Mouse (Mus musculus) spleen, adult 2 months (tissue): Measurements from ENCODE around the gene Wdr63. TPM values are rescaled to one million over a fixed set of nuclear protein-coding genes. Genes with fewer than 3 reads are reported as not detected.

Experiments
- DNase-seq, 2 experiments: peaks; one replicate each; pipeline versions ENCODE4 v3.0.0 to v3.0.0-alpha.2; 2012 to 2021; ENCODE audit warnings: low spot score in 2 of 2, low read depth in 1 of 2
- H3K27ac ChIP-seq: fragments of 200-500 bp; 2 replicates; pipeline ENCODE4 v1.5.1; 2012; ENCODE audit warnings: low read length, inconsistent platforms; ENCODE audit not compliant: insufficient read depth
- H3K27me3 ChIP-seq: fragments of 200-500 bp; 2 replicates; pipeline ENCODE4 v1.6.1; 2012; ENCODE audit warnings: mild to moderate bottlenecking, moderate library complexity, low read length, inconsistent platforms; ENCODE audit not compliant: control insufficient read depth, insufficient read depth
- H3K36me3 ChIP-seq: fragments of 200-500 bp; 2 replicates; pipeline ENCODE4 v1.6.1; 2012; ENCODE audit warnings: mild to moderate bottlenecking, low read length, inconsistent platforms; ENCODE audit not compliant: control insufficient read depth, insufficient read depth
- H3K4me1 ChIP-seq: fragments of 200-500 bp; 2 replicates; pipeline ENCODE4 v1.6.1; 2011; ENCODE audit warnings: inconsistent platforms; ENCODE audit not compliant: control insufficient read depth, insufficient read depth, insufficient read length
- H3K4me3 ChIP-seq: fragments of 200-500 bp; 2 replicates; pipeline ENCODE4 v1.5.1; 2011; ENCODE audit warnings: mild to moderate bottlenecking, inconsistent platforms; ENCODE audit not compliant: insufficient read depth, insufficient read length; ENCODE audit errors: extremely low read depth
- CTCF ChIP-seq: fragments of 200-500 bp; IDR thresholded peaks from 2 replicates; pipeline ENCODE4 v1.5.1; 2011; ENCODE audit warnings: mild to moderate bottlenecking, inconsistent platforms; ENCODE audit not compliant: insufficient read depth, insufficient read length, insufficient replicate concordance; ENCODE audit errors: extremely low read depth
- POLR2A ChIP-seq: fragments of 200-500 bp; IDR thresholded peaks from 2 replicates; pipeline ENCODE4 v1.6.1; 2011; ENCODE audit warnings: low read depth, low read length, inconsistent platforms
- WGBS: fragments of 180-500 bp; shearing (Covaris S2); methylation state at CpG from one replicate; pipeline ENCODE4 v1.1.7; 2018; 5-methylcytosine and 5-hydroxymethylcytosine counted together
- polyA plus RNA-seq: library from polyadenylated mRNA; depleted of rRNA; stranded (reverse); fragments of >200 nt; gene quantifications from 2 replicates; pipeline ENCODE4 v1.2.3, GENCODE M21; 2012; rRNA removed

The Wdr63 gene
- polyA plus RNA-seq, 1 experiment: not detected

- H3K36me3 ChIP-seq: no peaks in the 10 kb centered on the region
- DNase-seq: no peak
- no peak overlapping the region for H3K4me3 ChIP-seq
- TF ChIP-seq POLR2A (no peak), CTCF (no peak)
- H3K4me1 ChIP-seq: peaks cover 11% of the 10 kb centered on the region
- peaks cover 12% of the 10 kb centered on the region for H3K27me3 ChIP-seq
- WGBS: 91% methylated on average over 10 of the region's 10 CpGs
- no peak overlapping the region for H3K27ac ChIP-seq
Measured at GRCm38 (mm10) chr3:145991976-145992730, 115.8 kb downstream of the Wdr63 start.

GRCm38 (mm10) chr3:145991130-145991529 lies 116.8 kb downstream of the Wdr63 start:
- Histone ChIP-seq H3K4me3 (no peak overlapping the region), H3K27me3 (peaks cover 17% of the 10 kb centered on the region), H3K27ac (no peak overlapping the region), H3K36me3 (no peaks in the 10 kb centered on the region), H3K4me1 (peaks cover 11% of the 10 kb centered on the region)
- DNase-seq: no peak
- TF ChIP-seq CTCF: no peak
- TF ChIP-seq POLR2A: no peak
- WGBS: 92% methylated on average over 13 of the region's 13 CpGs

Other genes starting within 250 kb of the Wdr63 start
- 11.4 and 11.7 TPM in 2 replicates for gene Bcl10, start 185.3 kb downstream of the Wdr63 start, polyA plus RNA-seq
- 9.0 and 14.8 TPM in 2 replicates for gene 2410004B18Rik, start 170.1 kb downstream of the Wdr63 start, polyA plus RNA-seq
- 0.57 and 0.67 TPM in 2 replicates for gene Syde2, start 120.3 kb downstream of the Wdr63 start, polyA plus RNA-seq
- 3.2 and 4.1 TPM in 2 replicates for gene Mcoln3, start 9.3 kb upstream of the Wdr63 start, polyA plus RNA-seq
- 6.6 and 8.2 TPM in 2 replicates for gene Mcoln2, start 41.7 kb upstream of the Wdr63 start, polyA plus RNA-seq
- gene Lpar3, start 112.8 kb upstream of the Wdr63 start, polyA plus RNA-seq: 0.57 and 1.2 TPM in 2 replicates